Mouse (Mus musculus) megakaryocyte, embryonic 14.5 days (primary cell): ENCODE data around the gene Synj1.

Experiments
- FLI1 ChIP-seq: IDR thresholded peaks from 2 replicates; pipeline ENCODE4 v1.6.1; 2012; ENCODE audit warnings: low read length, inconsistent platforms, mixed read lengths
- GATA1 ChIP-seq: IDR thresholded peaks from 3 replicates; pipeline ENCODE4 v1.6.1; 2012; ENCODE audit warnings: mixed read lengths, low read length, inconsistent platforms, borderline replicate concordance

GRCm38 (mm10) chr16:90946977-90947376, 64.1 kb downstream of the Synj1 start:
- TF ChIP-seq GATA1 (no peak), FLI1 (no peak)
